Mouse (Mus musculus) heart, embryonic 14.5 days (tissue): ENCODE measurements at regions not wholly inside any gene's neighbourhood (a gene's known extent, or its start where the extent isn't known, plus 50 kb on each side); places are given as distances from the start of the nearest gene placed in this dataset.

Source experiments
- ATAC-seq: fragments of 200-750 bp; cut with Nextera tagmentation; 2 replicates; pipeline ENCODE4 v1.8.0; 2017; ENCODE audit warnings: low read depth, moderate TSS enrichment; ENCODE audit not compliant: insufficient number of reproducible peaks, insufficient read depth, low FRiP score
- H3K27ac ChIP-seq, 2 experiments: fragments of 200-500 bp in 1 of 2; fragments of 300-500 bp in 1 of 2; sonication (generic) in 1 of 2; replicated peaks in 1 of 2; 2 replicates each; pipeline ENCODE4 v1.5.1; 2012 to 2014; ENCODE audit warnings: low read depth in 2 of 2, low read length in 2 of 2, control low read depth in 1 of 2, mild to moderate bottlenecking in 1 of 2, mixed read lengths in 1 of 2; ENCODE audit not compliant: control insufficient read depth in 1 of 2, insufficient read depth in 1 of 2
- H3K27me3 ChIP-seq: fragments of 300-500 bp; sonication (generic); 2 replicates; pipeline ENCODE4 v1.6.1; 2014; ENCODE audit warnings: mild to moderate bottlenecking, low read length, control low read depth; ENCODE audit not compliant: control insufficient read depth, insufficient read depth
- H3K36me3 ChIP-seq: fragments of 300-500 bp; sonication (generic); 2 replicates; pipeline ENCODE4 v1.6.1; 2014; ENCODE audit warnings: mild to moderate bottlenecking, control low read depth, low read length, mixed read lengths; ENCODE audit not compliant: control insufficient read depth, insufficient read depth
- H3K4me1 ChIP-seq, 2 experiments: fragments of 200-500 bp in 1 of 2; fragments of 300-500 bp in 1 of 2; sonication (generic) in 1 of 2; 2 replicates each; pipeline ENCODE4 v1.6.1; 2012 to 2014; ENCODE audit warnings: low read length in 2 of 2, control low read depth in 1 of 2, mixed read lengths in 1 of 2; ENCODE audit not compliant: control insufficient read depth in 2 of 2, insufficient read depth in 2 of 2
- H3K4me2 ChIP-seq: fragments of 300-500 bp; sonication (generic); 2 replicates; pipeline ENCODE4 v1.6.1; 2014; ENCODE audit warnings: mild to moderate bottlenecking, low read length
- H3K4me3 ChIP-seq, 2 experiments: fragments of 200-500 bp in 1 of 2; fragments of 300-500 bp in 1 of 2; sonication (generic) in 1 of 2; 2 replicates each; pipeline ENCODE4 v1.5.1; 2012 to 2014; ENCODE audit warnings: low read length in 2 of 2, mild to moderate bottlenecking in 2 of 2, control low read depth in 1 of 2, low read depth in 1 of 2, moderate library complexity in 1 of 2; ENCODE audit not compliant: control insufficient read depth in 1 of 2, insufficient read depth in 1 of 2
- H3K9ac ChIP-seq: fragments of 300-500 bp; sonication (generic); 2 replicates; pipeline ENCODE4 v1.6.1; 2014; ENCODE audit warnings: mild to moderate bottlenecking, low read length
- H3K9me3 ChIP-seq: fragments of 300-500 bp; sonication (generic); 2 replicates; pipeline ENCODE4 v1.6.1; 2016; ENCODE audit warnings: low read length, control low read depth; ENCODE audit not compliant: control insufficient read depth
- WGBS: fragments of 180-500 bp; shearing (Covaris S2); extraction: QIAGEN DNeasy Blood & Tissue Kit; methylation state at CpG from one replicate; pipeline ENCODE4 v1.1.7; 2014; 5-methylcytosine and 5-hydroxymethylcytosine counted together

- ATAC-seq: no peak
Measured at GRCm38 (mm10) chr16:26251698-26252097, 119.9 kb downstream of the Cldn1 start.

GRCm38 (mm10) chr16:26251027-26251426 is 120.6 kb downstream of the Cldn1 start:
- Histone ChIP-seq H3K9ac (no peak overlapping the region), H3K4me3 (no peak overlapping the region), H3K27ac (no peak overlapping the region), H3K9me3 (no peaks in the 10 kb centered on the region), H3K4me2 (no peak overlapping the region), H3K4me1 (peaks cover 0 to 8% of the 10 kb centered on the region in 2 experiments; a peak in 2 of 4 replicates), H3K27me3 (no peaks in the 10 kb centered on the region), H3K36me3 (no peaks in the 10 kb centered on the region)
- ATAC-seq: no peak
- WGBS: 73% methylated on average over 2 of the region's 2 CpGs

More at GRCm38 (mm10) chr16:26251698-26252097, 119.9 kb downstream of the Cldn1 start:
- H3K9ac ChIP-seq: no peak overlapping the region
- H3K27me3 ChIP-seq: no peaks in the 10 kb centered on the region
- H3K9me3 ChIP-seq: no peaks in the 10 kb centered on the region
- no peak overlapping the region for H3K4me2 ChIP-seq
- 68% methylated on average over 5 of the region's 5 CpGs for WGBS
- no peaks in the 10 kb centered on the region for H3K36me3 ChIP-seq
- H3K27ac ChIP-seq: no peak overlapping the region
- H3K4me1 ChIP-seq: peaks cover 0 to 8% of the 10 kb centered on the region in 2 experiments; a peak in 2 of 4 replicates
- H3K4me3 ChIP-seq: no peak overlapping the region

- Histone ChIP-seq H3K9ac (no peak overlapping the region), H3K36me3 (no peaks in the 10 kb centered on the region), H3K4me2 (no peak overlapping the region), H3K27ac (no peak overlapping the region), H3K4me1 (peaks cover 0 to 8% of the 10 kb centered on the region in 2 experiments; a peak in 2 of 4 replicates), H3K27me3 (no peaks in the 10 kb centered on the region), H3K9me3 (no peaks in the 10 kb centered on the region), H3K4me3 (no peak overlapping the region)
- no peak for ATAC-seq
Measured at GRCm38 (mm10) chr16:26248939-26249338, 122.7 kb downstream of the Cldn1 start.

- Histone ChIP-seq H3K4me1 (peaks cover 0 to 8% of the 10 kb centered on the region in 2 experiments; a peak in 2 of 4 replicates), H3K36me3 (no peaks in the 10 kb centered on the region), H3K9me3 (no peaks in the 10 kb centered on the region), H3K4me2 (no peak overlapping the region), H3K27ac (peak overlapping the region; percentile 50 to 56), H3K4me3 (no peak overlapping the region), H3K9ac (no peak overlapping the region), H3K27me3 (no peaks in the 10 kb centered on the region)
- no peak for ATAC-seq
- WGBS: 28% methylated on average over 1 of the region's 1 CpGs
Measured at GRCm38 (mm10) chr16:26247926-26248325, 123.7 kb downstream of the Cldn1 start.

- Histone ChIP-seq H3K9ac (no peak overlapping the region), H3K9me3 (no peaks in the 10 kb centered on the region), H3K27ac (no peak overlapping the region), H3K4me2 (no peak overlapping the region), H3K4me1 (no peaks in the 10 kb centered on the region), H3K4me3 (no peak overlapping the region), H3K36me3 (no peaks in the 10 kb centered on the region), H3K27me3 (no peaks in the 10 kb centered on the region)
- ATAC-seq: no peak
Measured at GRCm38 (mm10) chr16:26235239-26235638, 129.7 kb upstream of the P3h2 start.

GRCm38 (mm10) chr16:26234113-26234512 is 128.5 kb upstream of the P3h2 start:
- no peak; the same call in 1 of the 2 replicates for ATAC-seq
- no peaks in the 10 kb centered on the region for H3K36me3 ChIP-seq
- 4% methylated on average over 3 of the region's 3 CpGs for WGBS

GRCm38 (mm10) chr16:26231110-26231509 is 125.5 kb upstream of the P3h2 start:
- H3K27ac ChIP-seq: no peak overlapping the region
- no peak overlapping the region for H3K4me3 ChIP-seq
- H3K4me2 ChIP-seq: no peak overlapping the region
- H3K4me1 ChIP-seq: no peaks in the 10 kb centered on the region
- ATAC-seq: no peak
- no peaks in the 10 kb centered on the region for H3K27me3 ChIP-seq
- H3K9ac ChIP-seq: no peak overlapping the region
- no peaks in the 10 kb centered on the region for H3K36me3 ChIP-seq
- 83% methylated on average over 1 of the region's 1 CpGs for WGBS
- no peaks in the 10 kb centered on the region for H3K9me3 ChIP-seq

More at GRCm38 (mm10) chr16:26234113-26234512, 128.5 kb upstream of the P3h2 start:
- Histone ChIP-seq H3K27me3 (no peaks in the 10 kb centered on the region), H3K9ac (no peak overlapping the region), H3K9me3 (no peaks in the 10 kb centered on the region), H3K4me1 (no peaks in the 10 kb centered on the region), H3K4me2 (no peak overlapping the region), H3K27ac (no peak overlapping the region), H3K4me3 (no peak overlapping the region)

- Histone ChIP-seq H3K36me3 (no peaks in the 10 kb centered on the region), H3K4me3 (no peak overlapping the region)
- WGBS: 54% methylated on average over 3 of the region's 3 CpGs
Measured at GRCm38 (mm10) chr16:26211418-26211817, 105.8 kb upstream of the P3h2 start.

More at GRCm38 (mm10) chr16:26211418-26211817, 105.8 kb upstream of the P3h2 start:
- no peaks in the 10 kb centered on the region for H3K4me1 ChIP-seq
- H3K4me2 ChIP-seq: no peak overlapping the region
- no peaks in the 10 kb centered on the region for H3K27me3 ChIP-seq
- no peak overlapping the region for H3K9ac ChIP-seq
- H3K27ac ChIP-seq: no peak overlapping the region
- no peak for ATAC-seq
- peaks cover 11% of the 10 kb centered on the region for H3K9me3 ChIP-seq
